In genomic region chr14:15978329-15978728, GRCm38 (mm10) we compare ENCODE assay signal across 16 mouse cellular contexts.
DNase-seq lines count a peak whose midpoint lies in the region; ATAC-seq and TF ChIP-seq lines count a peak whose summit lies in the region.
"Had no signal": no experiment of that assay in that cellular context is flagged by ENCODE, and none has a peak within 500 bp of the region (broad histone marks: within the 10 kb centered on the region; RNA-seq: fewer than 3 reads in every experiment).

No protein-coding gene starts in this region.

- H3K4me3 ChIP-seq in midbrain, embryonic 10.5 days = no peak overlapping the region
- H3K4me3 ChIP-seq in midbrain, postnatal 0 days (ENCODE audit: low read depth, low read length) = no peak overlapping the region
- no peak overlapping the region for H3K4me3 ChIP-seq in forebrain, embryonic 14.5 days (ENCODE audit: low read depth, low read length)
- H3K4me3 ChIP-seq in neural tube, embryonic 11.5 days (ENCODE audit: low read depth, low read length) = no peak overlapping the region
- H3K4me3 ChIP-seq in heart, embryonic 12.5 days = no peak overlapping the region
- H3K4me3 ChIP-seq: embryonic facial prominence, embryonic 13.5 days; left cerebral cortex, adult 2 months had no signal

- TF ChIP-seq CTCF in midbrain, postnatal 0 days (IDR thresholded peaks at IDR 0.05) = no peak

- peaks cover 11% of the 10 kb centered on the region for H3K4me1 ChIP-seq in midbrain, embryonic 10.5 days
- H3K4me1 ChIP-seq in midbrain, postnatal 0 days (ENCODE audit: insufficient read depth, low read length) = no peaks in the 10 kb centered on the region
- H3K4me1 ChIP-seq in forebrain, embryonic 14.5 days (ENCODE audit: control insufficient read depth, insufficient read depth, low read length) = no peaks in the 10 kb centered on the region
- H3K4me1 ChIP-seq in neural tube, embryonic 11.5 days (ENCODE audit: control insufficient read depth, insufficient read depth, low read length) = no peaks in the 10 kb centered on the region
- H3K4me1 ChIP-seq in heart, embryonic 12.5 days (replicated peaks) = no peaks in the 10 kb centered on the region
- H3K4me1 ChIP-seq: embryonic facial prominence, embryonic 13.5 days had no signal

- H3K27me3 ChIP-seq in midbrain, embryonic 10.5 days (ENCODE audit: low read depth, poor library complexity, severe bottlenecking) = no peaks in the 10 kb centered on the region
- no peaks in the 10 kb centered on the region for H3K27me3 ChIP-seq in midbrain, postnatal 0 days (ENCODE audit: insufficient read depth, low read length)
- no peaks in the 10 kb centered on the region for H3K27me3 ChIP-seq in forebrain, embryonic 14.5 days (replicated peaks; ENCODE audit: control insufficient read depth, insufficient read depth, low read length)
- H3K27me3 ChIP-seq in neural tube, embryonic 11.5 days (ENCODE audit: control insufficient read depth, insufficient read depth, low read length) = no peaks in the 10 kb centered on the region
- H3K27me3 ChIP-seq in heart, embryonic 12.5 days (replicated peaks) = no peaks in the 10 kb centered on the region
- H3K27me3 ChIP-seq: embryonic facial prominence, embryonic 13.5 days had no signal

- no peaks in the 10 kb centered on the region for H3K9me3 ChIP-seq in midbrain, embryonic 10.5 days (replicated peaks)
- no peaks in the 10 kb centered on the region for H3K9me3 ChIP-seq in midbrain, postnatal 0 days (ENCODE audit: low read length)
- no peaks in the 10 kb centered on the region for H3K9me3 ChIP-seq in forebrain, embryonic 14.5 days (replicated peaks; ENCODE audit: control insufficient read depth, low read length)
- H3K9me3 ChIP-seq in neural tube, embryonic 11.5 days (ENCODE audit: control insufficient read depth, low read length) = no peaks in the 10 kb centered on the region
- no peaks in the 10 kb centered on the region for H3K9me3 ChIP-seq in heart, embryonic 12.5 days (replicated peaks)
- H3K9me3 ChIP-seq: embryonic facial prominence, embryonic 13.5 days had no signal

- ATAC-seq in midbrain, postnatal 0 days (ENCODE audit: low FRiP score) = no peak
- ATAC-seq in forebrain, embryonic 14.5 days = 0 out of 2 replicates have a peak, but pooled peaks have one; percentile 46
- ATAC-seq in neural tube, embryonic 11.5 days (ENCODE audit: insufficient read depth, low FRiP score, low TSS enrichment) = peak; percentile 85
- ATAC-seq in heart, embryonic 12.5 days (ENCODE audit: insufficient number of reproducible peaks, low FRiP score) = no peak

- H3K36me3 ChIP-seq in midbrain, embryonic 10.5 days = no peaks in the 10 kb centered on the region
- no peaks in the 10 kb centered on the region for H3K36me3 ChIP-seq in midbrain, postnatal 0 days (ENCODE audit: insufficient read depth, low read length)
- no peaks in the 10 kb centered on the region for H3K36me3 ChIP-seq in forebrain, embryonic 14.5 days (ENCODE audit: control insufficient read depth, insufficient read depth, low read length)
- H3K36me3 ChIP-seq in neural tube, embryonic 11.5 days (ENCODE audit: control insufficient read depth, insufficient read depth, low read length) = no peaks in the 10 kb centered on the region
- no peaks in the 10 kb centered on the region for H3K36me3 ChIP-seq in heart, embryonic 12.5 days
- H3K36me3 ChIP-seq: embryonic facial prominence, embryonic 13.5 days had no signal

- no peak overlapping the region for H3K9ac ChIP-seq in midbrain, postnatal 0 days (replicated peaks; ENCODE audit: low read length, poor library complexity, severe bottlenecking)
- H3K9ac ChIP-seq in forebrain, embryonic 14.5 days (ENCODE audit: low read length) = no peak overlapping the region
- no peak overlapping the region for H3K9ac ChIP-seq in neural tube, embryonic 11.5 days (ENCODE audit: low read length)
- no peak overlapping the region for H3K9ac ChIP-seq in heart, embryonic 12.5 days
- H3K9ac ChIP-seq: embryonic facial prominence, embryonic 13.5 days had no signal

- H3K4me2 ChIP-seq in midbrain, postnatal 0 days (ENCODE audit: low read depth, low read length, poor library complexity, severe bottlenecking) = no peak overlapping the region
- no peak overlapping the region for H3K4me2 ChIP-seq in forebrain, embryonic 14.5 days (ENCODE audit: low read length)
- no peak overlapping the region for H3K4me2 ChIP-seq in neural tube, embryonic 11.5 days (ENCODE audit: low read depth)
- H3K4me2 ChIP-seq in heart, embryonic 12.5 days = no peak overlapping the region
- H3K4me2 ChIP-seq: embryonic facial prominence, embryonic 13.5 days; heart, embryonic 11.5 days had no signal

- no peak overlapping the region for H3K27ac ChIP-seq in midbrain, embryonic 10.5 days (replicated peaks)
- no peak overlapping the region for H3K27ac ChIP-seq in midbrain, postnatal 0 days (ENCODE audit: low read depth, low read length)
- no peak overlapping the region for H3K27ac ChIP-seq in forebrain, embryonic 14.5 days (ENCODE audit: low read depth, low read length)
- no peak overlapping the region for H3K27ac ChIP-seq in neural tube, embryonic 11.5 days (ENCODE audit: low read depth, low read length)
- no peak overlapping the region for H3K27ac ChIP-seq in heart, embryonic 12.5 days (ENCODE audit: poor library complexity, severe bottlenecking)
- H3K27ac ChIP-seq: embryonic facial prominence, embryonic 13.5 days; left cerebral cortex, adult 2 months had no signal

- WGBS in midbrain, embryonic 10.5 days = 16% methylated on average over 1 of the region's 1 CpGs
- WGBS in midbrain, postnatal 0 days = 0% methylated on average over 1 of the region's 1 CpGs
- 0% methylated on average over 1 of the region's 1 CpGs for WGBS in forebrain, embryonic 14.5 days
- WGBS in neural tube, embryonic 11.5 days = 3% methylated on average over 1 of the region's 1 CpGs
- WGBS in heart, embryonic 12.5 days = 20% methylated on average over 1 of the region's 1 CpGs

- DNase-seq in midbrain, embryonic 10.5 days (ENCODE audit: low spot score) = peak; percentile 26
- no peak for DNase-seq in midbrain, postnatal 0 days (ENCODE audit: low spot score)
- peak; percentile 46 for DNase-seq in embryo, embryonic 10 days (ENCODE audit: low spot score)
- peak; percentile 51 for DNase-seq in forebrain, embryonic 14.5 days (ENCODE audit: low spot score)
- DNase-seq in neural tube, embryonic 11.5 days (ENCODE audit: low spot score) = peak; percentile 26
- no peak for DNase-seq in layer of hippocampus, postnatal 36 days
- no peak for DNase-seq in gastrocnemius, postnatal 10 days
- DNase-seq: adrenal gland, postnatal 14 days; cerebellum, adult 11 months; kidney, postnatal 25 days; liver; thymus, postnatal 14 days had no signal

Comparison
In these comparisons a context has a peak if more than half of its experiments do, and no peak if none do; other contexts are left out.
1. DNase-seq: peak in midbrain, embryonic 10.5 days (single experiment), embryo, embryonic 10 days (single experiment), forebrain, embryonic 14.5 days (single experiment) and neural tube, embryonic 11.5 days (single experiment); none in midbrain, postnatal 0 days (single experiment), layer of hippocampus, postnatal 36 days (0 of 2) and gastrocnemius, postnatal 10 days (single experiment).
2. ATAC-seq: peak in forebrain, embryonic 14.5 days (single experiment) and neural tube, embryonic 11.5 days (single experiment); none in midbrain, postnatal 0 days (single experiment) and heart, embryonic 12.5 days (single experiment).